Mouse (Mus musculus): ENCODE measurements around the gene Kcnk18.

Gene Kcnk18

GRCm38 (mm10) chr19:59218991-59219390 is at the start of gene Kcnk18:
TSS of gene Kcnk18 (plus strand) at chr19:59219214.
- DNase-seq = no peak

GRCm38 (mm10) chr19:59169936-59170765 is 48.9 kb upstream of the Kcnk18 start, which contains the start of gene Vax1:
TSS of gene Vax1 (minus strand) at chr19:59170056.
- DNase-seq = no peak

- DNase-seq = no peak
These were observed 48.3 kb upstream of the Kcnk18 start for GRCm38 (mm10) chr19:59170766-59171095.

DNA sequence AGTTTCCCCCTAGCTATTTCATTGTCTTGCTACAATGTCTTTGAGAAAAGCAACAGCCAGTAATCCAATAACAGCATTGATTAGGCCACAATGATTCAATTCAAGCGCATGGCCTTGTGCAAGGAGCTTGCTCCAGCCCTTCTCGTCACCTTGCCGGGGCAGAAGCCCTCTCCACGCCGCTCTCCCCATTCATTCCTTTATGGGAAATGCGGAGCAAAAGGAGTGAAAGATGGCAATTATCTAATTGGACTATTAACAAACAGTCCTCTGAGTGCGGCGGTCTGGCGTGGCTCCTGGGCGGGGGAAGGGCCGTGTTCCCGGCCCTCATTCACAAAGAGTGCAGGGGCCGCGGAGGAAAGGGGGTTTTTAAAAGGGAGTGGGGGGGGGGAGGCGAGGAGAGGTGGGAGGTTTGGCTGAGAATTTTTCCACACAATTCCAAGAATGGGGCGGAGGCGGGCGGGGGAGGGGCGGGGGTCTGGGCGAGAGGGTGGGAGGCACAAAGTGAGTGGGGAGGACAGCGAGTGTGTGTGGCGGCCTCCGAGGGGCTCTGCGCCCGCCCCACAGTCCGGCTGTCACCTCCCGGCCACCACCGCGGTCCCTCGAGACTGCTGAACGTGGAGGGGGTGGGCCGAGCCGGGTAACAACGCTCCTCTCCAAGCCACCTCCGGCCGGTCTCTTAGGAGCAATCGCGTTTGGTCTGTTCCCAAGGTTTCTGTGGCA is 47.7 kb upstream of the Kcnk18 start:
- no peak for DNase-seq

DNA sequence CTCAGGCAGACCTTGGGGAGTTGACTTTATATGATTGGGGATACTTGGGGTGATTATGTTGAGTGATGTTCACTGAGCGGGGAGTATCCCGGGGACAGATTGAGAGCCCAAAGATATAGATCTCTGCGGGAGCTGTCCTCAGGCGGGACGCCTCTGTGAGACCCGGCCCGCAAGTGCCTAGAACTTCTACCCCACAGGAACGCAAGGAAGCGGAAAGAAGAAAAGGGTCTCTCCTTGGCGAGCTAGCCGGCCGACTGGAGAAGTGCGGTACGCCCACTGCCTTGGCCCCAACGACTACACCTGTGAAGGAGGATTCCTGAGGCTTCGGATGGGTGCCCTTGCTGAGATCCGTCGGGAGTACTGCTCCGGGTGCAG is 47.2 kb upstream of the Kcnk18 start:
- DNase-seq = no peak

DNA sequence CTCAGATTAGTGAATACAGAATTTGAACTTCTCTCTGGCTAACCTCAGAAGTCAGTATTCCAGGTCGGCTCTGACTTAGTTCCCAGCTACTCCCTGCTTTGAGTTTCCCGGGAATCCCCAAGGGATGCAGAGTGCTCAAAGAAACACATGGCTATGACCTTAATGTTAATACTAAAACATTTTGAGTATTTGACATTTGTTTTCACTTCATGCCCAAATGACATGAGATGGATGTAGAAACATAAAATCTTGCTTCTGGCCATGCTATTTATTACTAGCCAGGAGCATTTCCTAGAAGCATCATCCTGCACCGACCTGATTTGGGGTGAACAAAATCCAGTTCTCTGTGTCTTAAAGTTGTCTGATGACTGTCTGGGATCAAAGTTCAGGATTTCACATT is 46.2 kb upstream of the Kcnk18 start:
- no peak for DNase-seq

GRCm38 (mm10) chr19:59173341-59174015 is 45.5 kb upstream of the Kcnk18 start:
- DNase-seq = no peak

DNA sequence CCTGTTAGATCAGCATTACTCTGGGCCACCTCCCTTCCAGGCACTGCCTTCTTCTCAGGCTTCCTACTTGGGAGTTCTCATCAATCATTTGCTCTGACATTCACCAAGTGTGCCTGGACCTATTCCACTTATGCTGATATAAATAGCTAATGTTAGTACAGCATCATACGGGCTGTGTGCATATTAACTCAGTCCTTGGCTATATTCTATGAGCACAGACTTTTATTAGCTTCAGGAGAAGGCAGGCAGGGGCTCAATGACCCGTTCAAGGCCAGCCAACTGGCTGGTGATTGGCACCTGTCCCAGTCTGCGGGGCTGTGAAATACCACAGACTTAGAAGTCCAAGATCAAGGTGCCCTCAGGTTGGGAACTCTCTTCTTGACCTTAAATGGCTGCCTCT is 35.0 kb upstream of the Kcnk18 start:
- DNase-seq = no peak

DNA sequence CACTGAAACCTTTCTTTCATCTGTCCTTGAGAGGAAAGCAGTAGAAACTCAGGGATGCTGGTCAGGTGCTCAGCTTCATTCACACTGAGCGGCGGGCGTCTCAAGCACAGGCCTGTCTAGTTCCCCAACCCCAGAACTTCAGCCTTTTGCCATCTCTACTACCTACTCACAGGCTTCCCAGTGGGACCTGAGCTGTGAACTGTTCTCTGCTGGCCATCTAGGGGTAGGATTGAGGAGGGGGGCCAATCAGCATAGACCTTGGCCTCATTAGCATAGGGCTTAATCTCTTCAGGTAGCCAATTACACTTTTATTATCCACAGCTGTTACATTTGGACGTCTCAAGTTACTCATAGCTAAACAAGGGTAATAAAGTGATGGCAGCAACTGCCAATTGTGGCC is 30.0 kb upstream of the Kcnk18 start:
- DNase-seq = no peak

DNA sequence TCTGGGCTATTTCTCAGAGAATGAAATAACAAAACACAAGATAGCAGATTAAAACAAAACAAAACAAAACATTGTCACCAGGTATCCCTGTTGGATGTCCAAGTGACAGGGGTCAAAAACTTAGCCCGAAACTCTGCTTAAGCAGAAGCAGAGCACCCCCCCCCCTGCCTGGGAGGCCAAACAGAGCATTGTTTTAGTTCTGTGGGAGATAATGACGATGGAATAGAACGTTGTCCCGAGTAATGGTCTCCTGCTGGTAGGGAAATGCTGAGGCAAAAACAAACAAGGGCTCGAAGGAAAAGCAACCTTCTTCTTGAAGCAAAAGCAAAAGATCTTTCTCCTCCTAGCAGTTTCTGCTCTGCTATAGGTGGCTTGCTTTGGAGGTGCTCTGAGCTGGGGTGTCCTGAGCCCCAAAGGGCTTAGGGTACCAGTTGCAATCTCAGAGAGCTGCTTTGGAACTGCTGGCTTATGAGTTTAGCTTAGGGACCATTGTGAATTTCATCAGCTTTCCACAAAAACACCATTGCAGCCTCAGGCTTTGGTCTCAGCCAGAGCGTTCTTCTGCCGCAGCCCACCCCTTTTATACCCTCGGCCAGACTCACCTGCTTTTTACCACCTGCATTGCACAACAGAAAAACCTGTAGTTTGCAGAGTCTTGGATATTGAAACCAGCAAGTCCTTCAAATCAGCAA is 28.4 kb upstream of the Kcnk18 start:
- no peak for DNase-seq

- no peak for DNase-seq
These were observed 27.9 kb upstream of the Kcnk18 start for GRCm38 (mm10) chr19:59191123-59191505.

GRCm38 (mm10) chr19:59192491-59192890 is 26.5 kb upstream of the Kcnk18 start:
- DNase-seq = no peak

GRCm38 (mm10) chr19:59193456-59193855 is 25.6 kb upstream of the Kcnk18 start:
- DNase-seq = no peak

DNA sequence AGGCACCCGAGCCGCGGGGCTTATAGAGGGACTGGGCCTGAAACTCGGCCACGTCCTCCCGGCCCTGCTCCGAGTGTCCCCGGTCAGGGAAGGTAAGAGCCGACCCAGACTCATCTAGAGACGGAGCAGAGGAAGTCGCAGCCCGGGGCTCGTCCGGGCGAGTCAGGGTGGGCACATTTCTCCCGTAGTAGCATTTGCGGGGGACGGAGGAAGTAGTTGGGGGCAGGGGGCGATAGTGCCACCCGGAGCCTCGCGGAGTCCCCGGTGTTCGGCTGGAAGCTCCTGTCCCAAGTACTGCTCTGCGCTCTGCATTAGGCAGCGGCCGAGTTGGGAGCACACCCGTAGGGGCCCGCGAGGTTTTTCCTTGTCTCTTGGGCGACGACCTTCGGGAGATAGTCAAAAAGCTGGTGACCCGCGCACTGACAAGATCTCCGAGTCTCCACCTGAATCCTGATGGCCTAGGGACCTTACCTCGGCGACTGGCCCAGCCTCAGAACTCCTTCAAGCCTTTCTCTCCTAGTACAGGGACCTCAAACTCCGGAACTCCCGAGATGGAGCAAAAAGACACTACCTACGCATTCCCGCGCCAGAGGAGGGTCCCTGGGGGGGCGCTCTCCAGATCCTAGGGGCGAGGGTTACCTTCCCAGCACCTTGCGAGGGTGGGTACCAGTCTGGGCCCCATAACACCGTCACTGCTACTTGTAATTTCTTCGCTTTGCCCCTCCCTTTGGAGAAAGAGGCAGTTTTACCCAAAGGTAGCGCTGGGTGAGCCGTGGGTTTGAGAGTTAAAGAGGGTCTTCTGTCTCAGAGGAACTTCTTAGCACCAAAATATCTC is 24.8 kb upstream of the Kcnk18 start:
- no peak for DNase-seq

GRCm38 (mm10) chr19:59195181-59195770 is 23.7 kb upstream of the Kcnk18 start:
- no peak for DNase-seq

DNA sequence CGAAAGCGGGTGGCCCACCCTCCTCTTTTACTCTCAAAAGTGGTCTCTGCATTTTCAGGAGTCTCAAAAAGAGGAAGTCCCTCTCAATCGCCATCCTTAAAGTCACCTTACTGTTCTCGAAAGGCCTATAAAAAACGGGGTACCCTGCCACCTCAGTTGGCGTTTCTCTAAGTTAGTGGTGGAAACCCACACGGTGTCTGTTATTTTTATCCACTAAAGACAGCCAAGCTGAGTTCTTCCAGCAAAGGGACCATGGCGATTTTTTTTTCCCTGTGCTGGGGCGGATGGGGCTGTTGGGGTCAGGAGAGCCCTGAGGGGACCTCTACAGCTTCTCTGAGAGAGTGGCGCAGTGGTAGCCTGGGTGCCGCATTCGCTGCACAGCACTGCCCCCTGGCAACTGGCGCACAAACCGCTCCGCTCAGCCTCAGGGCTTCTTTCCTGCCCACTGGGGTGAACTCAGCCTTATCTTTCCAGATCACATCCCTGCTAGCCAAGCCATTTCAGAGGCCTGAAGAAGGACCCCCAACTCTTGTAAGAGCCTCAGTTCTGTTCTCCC is 22.8 kb upstream of the Kcnk18 start:
- peak; percentile 57 for DNase-seq

GRCm38 (mm10) chr19:59198161-59198560 is 20.9 kb upstream of the Kcnk18 start:
- DNase-seq = peak; percentile 78

- DNase-seq = peak; percentile 72
These were observed 10.5 kb upstream of the Kcnk18 start for GRCm38 (mm10) chr19:59208475-59208874.

GRCm38 (mm10) chr19:59208986-59209385 is 10.0 kb upstream of the Kcnk18 start:
- DNase-seq = no peak

- no peak for DNase-seq
These were observed 2.1 kb upstream of the Kcnk18 start for GRCm38 (mm10) chr19:59216891-59217290.

DNA sequence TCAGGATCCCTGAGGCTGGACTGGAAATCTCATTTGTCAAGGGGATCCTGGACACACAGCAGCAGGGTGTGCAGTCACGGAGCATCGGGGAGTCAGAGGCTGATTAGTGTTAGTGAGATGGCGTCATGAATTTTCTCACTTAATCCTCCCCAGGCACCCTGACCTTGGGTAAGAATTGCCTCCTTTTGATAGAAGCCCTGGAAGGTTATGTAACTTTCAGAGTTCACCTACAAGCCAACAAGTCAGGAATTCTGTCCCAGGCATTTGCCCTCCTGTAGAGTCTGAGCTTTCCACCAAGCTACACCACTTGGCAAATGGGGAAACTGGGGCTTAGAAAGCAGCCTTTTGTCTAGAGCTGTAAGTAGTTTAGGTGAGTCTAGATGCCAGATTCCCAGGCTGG is 2.1 kb downstream of the Kcnk18 start:
- no peak for DNase-seq

GRCm38 (mm10) chr19:59228376-59228775 is 9.4 kb downstream of the Kcnk18 start:
- DNase-seq = no peak
